Mouse (Mus musculus) c-Kit-positive CD71-positive TER-119-negative erythroid progenitor cells, embryonic 14.5 days (primary cell): ENCODE results near the gene Lyl1.

Experiments
- DNase-seq: peaks from one replicate; pipeline ENCODE4 v3.0.0-alpha.2; 2013; ENCODE audit warnings: low read depth

Lyl1 gene

GRCm38 (mm10) chr8:84742171-84743053 is 41.2 kb downstream of the Lyl1 start:
- no peak for DNase-seq

GRCm38 (mm10) chr8:84743054-84743415 is 41.8 kb downstream of the Lyl1 start:
- no peak for DNase-seq

DNA sequence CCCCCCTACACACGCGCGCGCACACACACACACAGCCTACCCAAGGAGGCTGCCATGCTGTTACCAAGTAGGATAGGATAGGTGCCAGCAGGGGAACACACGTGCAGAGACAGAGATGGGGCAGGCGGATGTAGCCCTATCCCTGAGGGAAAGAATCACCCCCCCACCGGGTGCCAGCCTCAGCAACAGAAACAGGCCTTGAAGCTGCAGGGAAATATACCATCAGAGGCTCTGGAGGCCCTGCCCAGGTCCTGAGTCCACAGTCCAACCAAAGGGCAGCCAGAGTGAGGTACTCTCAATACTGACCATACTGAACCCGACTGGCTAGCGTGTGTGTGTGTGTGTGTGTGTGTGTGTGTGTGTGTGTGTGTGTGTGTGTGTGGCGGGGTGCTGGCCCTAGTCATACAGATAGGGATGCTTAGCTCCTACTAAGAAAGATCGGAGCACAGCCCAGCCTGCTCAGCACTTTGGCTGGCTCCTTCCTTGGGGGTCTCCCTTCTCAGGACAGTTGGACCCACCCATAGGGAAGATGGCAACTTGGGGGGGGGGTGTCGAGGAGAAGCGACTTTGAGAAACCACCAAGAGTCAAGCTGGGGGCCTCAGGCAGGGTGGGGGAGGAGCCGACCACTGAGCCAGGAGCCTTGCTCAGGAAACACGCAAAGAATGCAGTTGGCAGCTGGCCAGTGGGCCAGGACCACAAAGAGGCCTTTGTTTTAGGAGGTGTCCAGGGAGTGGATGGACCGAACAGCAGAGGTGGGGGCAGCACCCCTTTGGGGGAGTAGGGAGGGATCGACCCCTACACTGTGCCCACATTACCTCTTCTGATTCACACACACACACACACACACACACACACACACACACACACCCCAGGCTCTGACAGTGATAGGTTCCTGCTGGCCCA is 42.5 kb downstream of the Lyl1 start:
- DNase-seq = no peak

- no peak for DNase-seq
Observed at GRCm38 (mm10) chr8:84745032-84745925, 44.0 kb downstream of the Lyl1 start.

GRCm38 (mm10) chr8:84749519-84749918 is 48.3 kb downstream of the Lyl1 start:
- no peak for DNase-seq

DNA sequence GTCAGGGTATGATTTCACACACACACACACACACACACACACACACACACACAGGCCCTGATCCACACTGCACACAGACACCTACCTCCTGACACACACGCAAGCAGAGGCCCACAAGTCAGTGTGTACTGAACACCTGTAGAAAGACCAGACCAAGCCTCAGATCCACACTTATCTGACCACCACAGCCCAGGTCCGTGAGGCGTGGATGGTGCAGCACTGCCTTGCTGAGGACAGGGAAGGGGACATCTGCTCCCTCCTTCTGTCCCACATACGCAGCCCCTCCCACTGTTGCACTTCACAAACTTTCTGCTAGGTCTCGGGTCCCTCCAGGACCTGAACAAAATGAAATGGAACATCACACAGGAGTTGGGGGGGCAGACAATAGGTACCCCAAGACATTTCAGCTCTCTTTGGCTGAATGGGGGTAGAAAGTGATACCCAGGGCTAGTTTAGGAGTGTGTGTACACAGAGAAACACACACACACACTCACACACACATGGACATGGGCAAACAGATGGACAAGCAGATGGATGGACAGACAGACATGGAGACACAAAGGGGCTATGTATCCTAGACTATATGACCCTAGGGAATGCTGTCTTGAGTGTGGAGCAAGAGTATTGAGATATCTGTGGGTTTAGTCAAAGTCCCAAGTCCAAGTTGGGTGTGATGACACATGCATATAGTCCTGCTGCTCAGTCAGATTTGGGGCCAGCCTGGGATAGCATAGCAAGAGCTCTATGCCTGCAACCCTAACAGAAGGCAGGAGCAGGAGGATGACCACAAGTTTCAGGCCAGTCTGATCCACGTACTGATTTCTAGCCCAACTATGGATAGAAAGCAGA is 51.7 kb downstream of the Lyl1 start:
- no peak for DNase-seq
